ENCODE assay signal across 23 mouse cellular contexts in genomic region chr9:61706263-61706755, GRCm38 (mm10).
DNase-seq lines count a peak whose midpoint lies in the region; TF ChIP-seq lines count a peak whose summit lies in the region.
"Had no signal": no experiment of that assay in that cellular context is flagged by ENCODE, and none has a peak within 500 bp of the region (broad histone marks: within the 10 kb centered on the region; RNA-seq: fewer than 3 reads in every experiment).

No protein-coding gene starts in this region.

- no peak overlapping the region; the same call in 1 of the 2 replicates for H3K27ac ChIP-seq in kidney, adult 2 months (ENCODE audit: insufficient read depth, low read depth, low read length)
- peak overlapping the region; percentile 92 for H3K27ac ChIP-seq in bone marrow macrophage, adult 2 months (ENCODE audit: insufficient read depth, low read depth, low read length)
- H3K27ac ChIP-seq: gastrocnemius, adult 2 months; heart, adult 2 months; heart, embryonic 13.5 days; hindbrain, embryonic 14.5 days; limb, embryonic 10.5 days; limb, embryonic 15.5 days; liver, embryonic 14.5 days; neural tube, embryonic 13.5 days; stomach, embryonic 15.5 days had no signal

- H3K4me1 ChIP-seq in kidney, adult 2 months (ENCODE audit: control insufficient read depth, insufficient read depth, low read length), result no peaks in the 10 kb centered on the region
- H3K4me1 ChIP-seq in bone marrow macrophage, adult 2 months (ENCODE audit: control insufficient read depth, insufficient read depth, low read length), result peaks cover 57% of the 10 kb centered on the region

- H3K27me3 ChIP-seq in kidney, adult 2 months (replicated peaks; ENCODE audit: control insufficient read depth, insufficient read depth, low read length), result no peaks in the 10 kb centered on the region
- H3K27me3 ChIP-seq: stomach, embryonic 15.5 days had no signal

- DNase-seq in kidney, adult 2 months, result peak; percentile 44
- no peak for DNase-seq in kidney, postnatal 4 days
- DNase-seq in retina, postnatal 1 day, result peak; percentile 81
- DNase-seq in retina, embryonic 14.5 days (ENCODE audit: low spot score), result no peak
- peak; percentile 49 for DNase-seq in retina, postnatal 7 days (ENCODE audit: low read depth, low spot score)
- DNase-seq in embryo, embryonic 9.5 days (ENCODE audit: extremely low spot score), result no peak
- DNase-seq in adrenal gland, postnatal 25 days, result no peak
- DNase-seq: adrenal gland, adult 8-10 months; cerebellum, adult 11-12 months; lung, adult 2 months; lung, postnatal 14 days had no signal

- no peaks in the 10 kb centered on the region for H3K36me3 ChIP-seq in kidney, adult 2 months (ENCODE audit: control insufficient read depth, insufficient read depth, low read length)
- H3K36me3 ChIP-seq: heart, embryonic 13.5 days; limb, embryonic 10.5 days; limb, embryonic 15.5 days; neural tube, embryonic 13.5 days; stomach, embryonic 15.5 days had no signal

- no peak for TF ChIP-seq POLR2A in kidney, adult 2 months (IDR thresholded peaks at IDR 0.05; ENCODE audit: low read depth, low read length)
- TF ChIP-seq POLR2A in bone marrow macrophage, adult 2 months (IDR thresholded peaks at IDR 0.05; ENCODE audit: borderline replicate concordance, low read depth, low read length), result no peak

- H3K4me3 ChIP-seq in kidney, adult 2 months (ENCODE audit: insufficient read depth, low read depth, low read length), result no peak overlapping the region
- no peak overlapping the region for H3K4me3 ChIP-seq in bone marrow macrophage, adult 2 months (ENCODE audit: insufficient read depth, low read length)
- H3K4me3 ChIP-seq: erythroblast, embryonic 14.5 days; gastrocnemius, adult 2 months; heart, adult 2 months; heart, embryonic 13.5 days; limb, embryonic 10.5 days; limb, embryonic 15.5 days; myocyte; neural tube, embryonic 13.5 days; stomach, embryonic 15.5 days had no signal

- TF ChIP-seq CTCF in kidney, adult 2 months (conservative IDR thresholded peaks at IDR 0.05; ENCODE audit: insufficient read depth, insufficient read length, low read depth, low read length), result no peak
- TF ChIP-seq CTCF in bone marrow macrophage, adult 2 months (IDR thresholded peaks at IDR 0.05; ENCODE audit: low read depth, low read length), result no peak

- 71% methylated on average over 6 of the region's 6 CpGs for WGBS in kidney, adult 2 months

Comparison
In these comparisons a context has a peak if more than half of its experiments do, and no peak if none do; other contexts are left out.
1. DNase-seq: peak in kidney, adult 2 months (single experiment), retina, postnatal 1 day (single experiment) and retina, postnatal 7 days (single experiment); none in kidney, postnatal 4 days (0 of 2), retina, embryonic 14.5 days (single experiment), embryo, embryonic 9.5 days (single experiment) and adrenal gland, postnatal 25 days (single experiment).